Mouse (Mus musculus) embryo, embryonic 9.5 days (tissue): ENCODE data around the gene Pde5a.

ENCODE experiments used
- DNase-seq: peaks from one replicate; pipeline ENCODE4 v3.0.0-alpha.2; 2017; ENCODE audit errors: extremely low spot score

Gene Pde5a

DNA sequence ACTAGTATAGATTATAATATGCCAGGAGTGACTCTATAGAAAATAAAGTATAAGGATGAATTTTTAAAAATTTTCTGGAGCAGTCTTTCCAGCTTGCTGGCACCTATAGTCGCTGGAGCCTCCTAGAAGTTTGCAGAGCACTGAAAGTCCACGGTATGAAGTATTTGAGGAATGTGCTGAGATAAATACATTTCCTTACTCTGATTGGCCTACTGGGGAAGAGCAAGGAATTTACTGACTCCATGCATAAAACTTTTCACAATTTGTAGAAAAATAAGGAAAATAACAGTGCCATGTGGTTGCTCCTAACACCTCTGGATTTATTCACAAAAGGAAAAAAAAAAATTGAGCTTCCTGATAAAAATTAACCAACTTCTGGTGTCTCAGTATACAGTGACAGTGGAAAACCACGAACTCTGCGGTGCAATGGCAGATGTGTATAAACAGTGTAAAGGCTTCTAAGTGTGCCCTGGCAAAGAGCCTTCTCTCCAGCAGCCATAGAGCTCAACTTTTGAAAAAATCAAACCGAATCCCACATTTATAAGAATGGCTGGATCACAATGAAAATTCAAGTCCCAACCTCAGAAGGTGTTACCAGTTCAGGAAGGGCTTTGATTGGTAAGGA is 119.8 kb downstream of the Pde5a start:
- DNase-seq = no peak

- no peak for DNase-seq
Measured at GRCm38 (mm10) chr3:122855149-122855548, 126.4 kb downstream of the Pde5a start.

- DNase-seq = no peak
Measured at GRCm38 (mm10) chr3:122859829-122860228, 131.1 kb downstream of the Pde5a start.

- no peak for DNase-seq
Measured at GRCm38 (mm10) chr3:122860573-122861498, 132.1 kb downstream of the Pde5a start.

DNA sequence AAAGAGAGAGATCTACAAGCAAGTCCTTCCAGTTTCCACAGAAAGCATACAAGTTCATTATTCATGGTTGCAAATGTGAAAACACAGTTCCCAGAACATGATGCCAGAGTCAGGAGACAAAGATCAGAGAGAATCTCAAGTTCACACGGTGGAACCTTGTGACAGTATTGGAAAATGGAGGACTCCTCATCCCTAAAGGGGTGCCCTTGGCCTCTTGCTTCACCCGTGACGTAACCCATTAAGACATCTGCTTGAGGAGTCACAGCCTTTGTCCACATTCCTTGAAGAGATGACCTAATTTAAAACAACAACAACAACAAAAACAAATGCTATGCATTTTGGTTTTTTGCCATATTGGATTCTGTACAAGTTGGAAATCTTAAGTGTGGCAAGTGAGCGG is 136.3 kb downstream of the Pde5a start:
- DNase-seq = no peak

- DNase-seq = no peak
Measured at GRCm38 (mm10) chr3:122868270-122868669, 139.5 kb downstream of the Pde5a start.

DNA sequence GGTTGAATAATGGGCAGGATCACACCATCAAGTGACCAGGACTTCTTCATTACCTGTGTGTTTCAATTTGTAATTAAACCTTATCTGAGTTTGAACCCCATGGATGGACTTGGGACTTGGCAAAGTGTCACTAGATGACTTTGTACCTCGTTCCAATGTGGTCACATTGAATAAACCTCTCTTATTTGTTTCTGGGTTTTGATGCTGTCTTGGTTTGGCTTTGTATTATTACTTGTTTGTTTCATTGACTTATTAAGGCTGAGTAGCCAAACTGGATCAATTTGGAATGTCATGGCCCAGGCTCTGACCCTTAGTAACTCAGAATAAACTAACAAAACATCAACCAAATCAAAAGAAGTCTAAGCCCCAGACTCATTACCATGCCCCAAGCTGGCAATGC is 142.8 kb downstream of the Pde5a start:
- DNase-seq = no peak

DNA sequence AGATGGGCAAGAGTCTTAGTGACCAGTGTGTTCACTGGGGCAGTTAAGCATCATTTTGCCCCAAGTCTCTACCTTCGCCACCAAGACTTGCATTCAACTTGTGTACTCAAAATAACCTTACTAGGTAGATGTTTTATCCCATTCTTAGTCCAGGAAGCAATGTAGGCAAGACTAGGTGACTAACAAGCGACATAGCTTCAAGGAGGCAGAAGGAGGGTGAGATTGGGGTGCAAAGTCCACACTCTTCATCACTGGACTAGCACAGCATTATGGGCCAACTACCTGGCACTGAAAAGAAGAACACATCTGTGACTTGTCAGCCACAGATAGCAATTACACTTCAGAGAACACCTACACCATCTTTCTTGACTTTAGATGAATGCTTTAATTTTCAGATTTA is 148.1 kb downstream of the Pde5a start:
- DNase-seq = no peak

DNA sequence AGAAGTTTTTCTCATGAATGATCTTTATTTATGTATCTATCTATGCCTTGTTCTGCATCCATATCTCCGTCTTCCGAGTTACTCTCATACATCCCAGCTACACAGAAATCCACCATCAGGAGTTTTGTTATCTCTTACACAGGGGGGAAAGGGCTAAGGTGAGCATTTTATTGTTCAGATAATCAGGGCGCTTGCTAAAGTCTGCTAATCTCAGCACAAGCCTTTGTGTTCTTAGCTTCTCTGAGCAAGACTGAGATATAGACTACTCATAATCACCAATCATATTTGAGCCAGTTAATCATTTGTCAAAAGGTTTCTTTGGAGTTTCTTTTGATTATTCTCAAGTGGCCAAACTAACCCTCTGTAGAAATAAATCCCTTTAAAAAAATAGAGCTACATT is 148.8 kb downstream of the Pde5a start:
- no peak for DNase-seq

GRCm38 (mm10) chr3:122878705-122879315 is 150.1 kb downstream of the Pde5a start:
- no peak for DNase-seq

GRCm38 (mm10) chr3:122887505-122888301 is 159.0 kb downstream of the Pde5a start:
- no peak for DNase-seq

- DNase-seq = no peak
Measured at GRCm38 (mm10) chr3:122888371-122888819, 159.6 kb downstream of the Pde5a start.

DNA sequence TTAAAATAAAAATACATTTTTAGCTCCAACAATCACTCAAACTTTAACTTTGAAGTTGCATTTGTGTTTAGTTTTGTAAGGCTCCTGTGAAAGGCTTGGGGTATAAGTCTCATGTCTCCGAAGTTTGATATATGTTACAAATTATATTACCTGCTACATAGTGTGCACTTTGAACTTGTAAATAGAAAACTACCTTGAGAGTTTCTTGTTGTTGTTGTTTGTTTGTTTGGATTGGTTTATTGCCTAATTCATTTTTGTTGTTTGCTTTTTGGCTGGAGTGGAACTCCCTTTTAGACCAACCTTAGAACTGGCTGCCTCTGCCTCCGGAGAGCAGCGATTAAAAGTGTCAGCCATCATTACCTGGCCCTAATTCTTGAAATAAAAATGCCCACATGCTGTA is 166.0 kb downstream of the Pde5a start, which contains the start of gene Fabp2:
TSS of gene Fabp2 (plus strand) at position 301 of the 400 bp plus-strand sequence.
- no peak for DNase-seq

DNA sequence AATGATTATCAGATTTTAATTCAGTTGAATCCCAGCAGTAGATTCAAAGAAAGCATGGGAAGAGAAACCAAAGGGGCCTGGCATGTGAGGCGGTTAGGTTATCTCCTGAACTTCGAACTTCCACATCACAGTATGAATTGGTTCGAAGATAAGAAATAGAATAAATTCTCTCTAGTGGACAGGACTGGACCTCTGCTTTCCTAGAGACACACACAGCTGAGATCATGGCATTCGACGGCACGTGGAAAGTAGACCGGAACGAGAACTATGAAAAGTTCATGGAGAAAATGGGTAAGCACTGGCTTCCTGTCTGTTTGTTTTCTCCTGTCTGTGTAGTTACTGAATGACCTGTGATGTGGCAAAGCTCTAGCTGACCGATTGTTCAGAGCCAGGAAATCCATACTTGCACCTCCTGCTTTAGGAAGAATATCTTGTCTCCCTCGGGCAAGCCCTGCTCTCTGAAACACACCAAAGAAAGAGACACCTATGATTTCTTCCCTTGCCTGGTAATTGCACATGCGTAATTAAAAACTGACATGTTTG is 166.5 kb downstream of the Pde5a start:
- DNase-seq = no peak

DNA sequence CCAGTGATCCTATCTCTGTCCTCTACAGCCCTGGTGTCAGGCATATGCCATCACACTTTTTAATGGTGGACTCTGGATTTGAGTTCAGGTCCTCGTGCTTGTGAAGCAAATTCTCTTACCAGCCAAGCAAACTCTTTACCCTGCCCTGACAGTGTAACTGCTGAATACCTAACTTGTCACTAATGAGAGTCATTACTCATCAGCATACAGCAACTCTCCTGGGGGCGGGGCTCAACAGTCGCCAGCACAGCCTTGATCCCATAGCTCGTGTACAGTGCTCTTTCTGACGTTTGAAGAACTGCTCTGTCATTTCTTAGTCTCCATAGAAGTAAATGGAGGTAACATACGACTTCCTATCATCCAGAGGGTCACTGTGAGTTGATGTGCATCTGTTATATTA is 169.5 kb downstream of the Pde5a start:
- DNase-seq = no peak

GRCm38 (mm10) chr3:122903746-122904433 is 175.1 kb downstream of the Pde5a start:
- peak; percentile 63 for DNase-seq

GRCm38 (mm10) chr3:122907841-122908240 is 179.1 kb downstream of the Pde5a start:
- no peak for DNase-seq
